Mouse (Mus musculus) CH12.LX (cell line): ENCODE data around the gene Cdc14b.

ENCODE experiments used
- CHD2 ChIP-seq: IDR thresholded peaks from 2 replicates; pipeline ENCODE4 v1.6.1; 2011; ENCODE audit warnings: low read length, improper control_type of control experiment
- CTCF ChIP-seq, 2 experiments: IDR thresholded peaks in 1 of 2; conservative IDR thresholded peaks in 1 of 2; 2 replicates each; pipeline ENCODE4 v1.5.1; 2011 to 2012; ENCODE audit warnings: low read depth in 2 of 2, low read length in 2 of 2, improper control_type of control experiment in 1 of 2, inconsistent platforms in 1 of 2, mild to moderate bottlenecking in 1 of 2, moderate library complexity in 1 of 2
- E2F4 ChIP-seq: IDR thresholded peaks from 2 replicates; pipeline ENCODE4 v1.6.1; 2011; ENCODE audit warnings: low read depth, low read length, improper control_type of control experiment; ENCODE audit not compliant: insufficient replicate concordance
- HCFC1 ChIP-seq: IDR thresholded peaks from 2 replicates; pipeline ENCODE4 v1.6.1; 2012; ENCODE audit warnings: low read depth, mild to moderate bottlenecking, inconsistent platforms, low read length, improper control_type of control experiment
- POLR2A ChIP-seq: IDR thresholded peaks from 2 replicates; pipeline ENCODE4 v1.6.1; 2011; ENCODE audit warnings: low read depth, mild to moderate bottlenecking, improper control_type of control experiment, low read length
- USF1 ChIP-seq: IDR thresholded peaks from 2 replicates; pipeline ENCODE4 v1.6.1; 2014; ENCODE audit warnings: low read depth, mild to moderate bottlenecking, inconsistent platforms, low read length, improper control_type of control experiment
- ZNF384 ChIP-seq: IDR thresholded peaks from 2 replicates; pipeline ENCODE4 v1.6.1; 2012; ENCODE audit warnings: low read depth, low read length, improper control_type of control experiment, inconsistent platforms

DNA sequence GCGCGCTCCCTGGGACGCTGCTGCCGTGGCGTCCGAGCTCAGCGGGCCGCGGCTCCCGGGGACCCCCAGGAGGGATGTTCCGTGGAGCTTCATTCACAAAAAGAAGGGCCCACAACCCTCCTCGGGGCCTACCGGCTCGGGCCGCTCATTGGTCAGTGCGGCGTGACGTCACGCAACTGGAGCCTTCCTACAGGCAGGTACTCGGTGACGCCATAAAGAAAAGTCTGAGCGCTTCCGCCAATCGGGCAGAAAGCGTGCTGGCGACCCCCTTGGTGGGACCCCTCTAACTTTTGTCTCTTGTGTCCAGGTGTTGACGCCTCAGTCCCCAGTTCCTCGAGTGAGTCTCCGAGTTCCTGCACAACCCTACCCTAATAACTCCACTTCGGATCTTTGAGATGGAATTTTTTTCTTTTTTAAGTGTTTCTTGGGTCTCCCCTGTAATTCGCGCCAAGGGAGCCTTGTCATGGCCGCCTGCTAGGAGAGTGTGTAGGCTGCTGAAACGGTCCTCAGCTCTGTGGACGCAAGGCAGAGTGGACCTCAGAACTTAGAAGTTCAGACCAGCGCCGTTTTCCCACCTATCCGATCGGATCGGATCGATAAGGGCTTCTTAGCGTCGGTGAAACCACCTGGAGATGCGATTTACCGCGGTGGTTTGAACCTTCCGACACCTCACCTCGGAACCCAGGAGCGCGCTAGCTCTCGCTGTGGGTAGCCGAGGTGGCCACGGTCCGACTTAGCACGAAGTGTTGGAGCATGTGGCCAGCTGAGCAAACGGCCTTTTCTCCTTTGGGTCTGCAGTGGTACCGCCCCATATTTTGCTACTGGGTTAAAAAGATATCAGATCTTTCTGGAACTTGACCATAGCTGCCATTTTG is at the start of gene Cdc14b:
- TF ChIP-seq USF1 (no peak), ZNF384 (no peak), HCFC1 (no peak), CTCF (conservative IDR thresholded peaks at IDR 0.05 in 1 of 2, IDR thresholded peaks at IDR 0.05 in 1 of 2; ENCODE audit: low read depth in 2 of 2, low read length in 2 of 2) (no peak), E2F4 (no peak), CHD2 (no peak), POLR2A (no peak)
